Mouse (Mus musculus) c-Kit-positive CD71-negative TER-119-negative erythroid progenitor cells, embryonic 14.5 days (primary cell): ENCODE measurements around the gene Rev1.
"Not testable (repeated sequence)": the region's sequence is repeated elsewhere in the genome, so short reads cannot be mapped to it uniquely, and the experiment has no call there.

Experiments used
- DNase-seq: peaks from one replicate; pipeline ENCODE4 v3.0.0-alpha.2; 2013; ENCODE audit warnings: low read depth

Gene Rev1

GRCm38 (mm10) chr1:38062156-38062555, 67.4 kb downstream of the Rev1 start:
- not testable (repeated sequence) for DNase-seq

GRCm38 (mm10) chr1:38058417-38058816, 71.2 kb downstream of the Rev1 start:
- no peak for DNase-seq

GRCm38 (mm10) chr1:38055176-38055575, 74.4 kb downstream of the Rev1 start:
- DNase-seq: no peak

- peak; percentile 13 for DNase-seq
Observed at GRCm38 (mm10) chr1:38049562-38049961, 80.0 kb downstream of the Rev1 start.

- no peak for DNase-seq
Observed at GRCm38 (mm10) chr1:38048121-38048520, 81.5 kb downstream of the Rev1 start.

- DNase-seq: peak; percentile 6
Observed at GRCm38 (mm10) chr1:38038898-38039297, 90.7 kb downstream of the Rev1 start.

- no peak for DNase-seq
Observed at GRCm38 (mm10) chr1:38037375-38037774, 92.2 kb downstream of the Rev1 start.

GRCm38 (mm10) chr1:38035521-38035920, 94.1 kb downstream of the Rev1 start:
- no peak for DNase-seq

- DNase-seq: no peak
Observed at GRCm38 (mm10) chr1:38031391-38031790, 98.2 kb downstream of the Rev1 start.

- no peak for DNase-seq
Observed at GRCm38 (mm10) chr1:38027301-38027700, 102.3 kb downstream of the Rev1 start.

GRCm38 (mm10) chr1:38014551-38015203, 114.9 kb downstream of the Rev1 start:
- no peak for DNase-seq

GRCm38 (mm10) chr1:38012509-38012908, 117.1 kb downstream of the Rev1 start:
- DNase-seq: no peak

- DNase-seq: no peak
Observed at GRCm38 (mm10) chr1:38012104-38012503, 117.5 kb downstream of the Rev1 start.

- DNase-seq: no peak
Observed at GRCm38 (mm10) chr1:38011647-38012046, 118.0 kb downstream of the Rev1 start.

- no peak for DNase-seq
Observed at GRCm38 (mm10) chr1:38006741-38007140, 122.9 kb downstream of the Rev1 start.

GRCm38 (mm10) chr1:38003046-38003445, 126.6 kb downstream of the Rev1 start:
- no peak for DNase-seq
